Mouse (Mus musculus): ENCODE measurements around the gene Gabpb1. TPM values are rescaled to one million over a fixed set of nuclear protein-coding genes. Genes with fewer than 3 reads are reported as not detected.
"Not testable (repeated sequence)": the region's sequence is repeated elsewhere in the genome, so short reads cannot be mapped to it uniquely, and the experiment has no call there.

The Gabpb1 gene
- polyA plus RNA-seq, 1 experiment from 2014 or later = 71.6 TPM

DNA sequence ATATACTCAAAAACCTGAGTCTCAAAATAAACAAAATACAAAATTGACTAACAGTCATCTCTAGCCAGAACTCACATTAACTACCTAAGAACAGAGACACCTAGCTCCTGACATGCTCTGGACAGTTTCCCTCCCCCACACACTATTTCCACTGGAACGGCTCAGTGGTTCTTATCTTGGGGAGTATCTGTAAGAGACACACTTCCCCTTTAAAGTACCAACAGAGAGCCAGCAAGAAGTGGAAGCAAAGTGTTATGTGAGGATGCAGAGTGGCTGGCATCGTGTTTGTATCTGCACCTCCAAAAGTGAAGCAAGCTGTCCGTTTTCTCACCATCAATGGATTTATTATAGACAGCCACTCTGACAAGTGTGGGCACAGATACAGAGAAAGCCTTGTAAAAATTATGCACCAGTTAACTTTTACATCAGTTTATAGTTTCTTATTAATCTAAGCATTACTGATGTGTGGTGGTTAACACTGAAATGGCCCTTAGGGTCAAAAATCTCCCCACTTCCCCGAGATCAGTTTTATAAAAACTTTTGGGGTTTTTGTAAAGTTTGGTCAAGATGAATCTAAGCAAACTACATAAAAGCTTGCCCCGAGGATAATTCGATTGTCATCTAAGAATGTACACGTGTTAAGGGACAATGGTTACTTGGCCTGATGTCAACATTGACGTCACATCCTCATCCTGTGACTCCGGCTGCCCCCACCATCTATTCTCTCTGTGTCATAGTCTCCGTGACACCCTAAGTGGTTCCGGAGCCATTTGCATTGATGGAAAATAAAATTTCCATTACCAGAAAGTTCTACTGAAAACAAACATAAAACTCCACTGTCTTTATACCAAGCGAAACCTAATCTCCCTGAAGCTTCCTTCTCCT lies 40.0 kb downstream of the Gabpb1 start:
- WGBS = 81% methylated on average over 12 of the region's 12 CpGs
- H3K4me3 ChIP-seq = no peak overlapping the region
- no peaks in the 10 kb centered on the region for H3K27me3 ChIP-seq
- H3K9ac ChIP-seq = no peak overlapping the region
- H3K36me3 ChIP-seq = peaks cover 39% of the 10 kb centered on the region
- no peaks in the 10 kb centered on the region for H3K9me3 ChIP-seq
- H3K4me2 ChIP-seq (replicated peaks) = no peak overlapping the region
- no peak overlapping the region for H3K27ac ChIP-seq
- ATAC-seq (ENCODE audit: insufficient number of reproducible peaks, insufficient read depth, low FRiP score, low TSS enrichment) = no peak
- no peaks in the 10 kb centered on the region for H3K4me1 ChIP-seq

DNA sequence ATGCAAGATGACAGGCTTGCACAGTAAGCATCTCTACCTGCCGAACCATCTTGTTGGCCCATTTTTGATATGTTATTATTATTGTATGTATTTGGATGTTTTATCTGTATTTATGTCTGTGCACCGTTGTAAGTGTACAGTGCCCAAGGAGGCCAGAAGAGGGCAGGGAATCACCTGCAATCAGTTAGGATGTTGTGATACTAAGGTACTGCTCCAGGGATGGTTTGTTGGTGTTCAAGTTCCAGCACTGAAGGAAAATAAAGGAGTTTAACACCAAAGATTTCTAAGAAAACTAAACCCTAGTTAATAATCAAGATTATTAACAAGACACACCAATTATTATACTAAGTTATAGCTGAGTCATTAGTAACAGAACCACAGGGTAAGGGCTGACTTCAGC lies 43.0 kb downstream of the Gabpb1 start:
- WGBS = 88% methylated on average over 2 of the region's 2 CpGs
- no peaks in the 10 kb centered on the region for H3K27me3 ChIP-seq
- no peak for ATAC-seq (ENCODE audit: insufficient number of reproducible peaks, insufficient read depth, low FRiP score, low TSS enrichment)

DNA sequence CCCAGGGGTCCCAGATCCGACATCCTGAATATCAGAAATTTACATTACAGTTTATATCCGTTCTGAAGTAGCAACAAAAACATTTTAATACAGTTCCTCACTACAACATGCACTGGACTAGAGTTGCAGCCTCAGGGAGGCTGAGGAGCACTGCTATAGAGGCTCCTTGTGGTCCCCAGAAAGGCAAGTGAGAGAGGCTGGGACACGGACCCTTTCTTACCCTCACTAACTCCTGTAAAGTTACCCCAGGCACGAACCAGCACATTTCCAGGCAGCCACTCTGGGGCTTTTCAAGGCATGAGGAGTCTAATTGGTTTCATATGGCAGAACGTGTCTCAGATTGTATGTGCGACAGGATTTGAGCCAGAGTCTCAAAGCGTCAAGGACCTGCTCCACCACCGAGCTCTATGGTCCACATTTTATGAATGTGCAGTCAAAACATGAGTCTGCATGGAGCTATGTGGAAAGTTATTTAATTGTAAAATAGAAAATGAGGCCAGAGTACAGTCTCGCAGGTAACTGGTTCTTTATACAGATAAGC lies 47.6 kb downstream of the Gabpb1 start:
- Histone ChIP-seq H3K9ac (no peak overlapping the region), H3K4me2 (replicated peaks) (no peak overlapping the region), H3K27ac (peak overlapping the region; percentile 61; the same call in 1 of the 2 replicates), H3K36me3 (peaks cover 14% of the 10 kb centered on the region), H3K4me3 (no peak overlapping the region), H3K4me1 (peaks cover 5% of the 10 kb centered on the region), H3K27me3 (no peaks in the 10 kb centered on the region), H3K9me3 (no peaks in the 10 kb centered on the region)
- 44% methylated on average over 9 of the region's 9 CpGs for WGBS
- no peak for ATAC-seq (ENCODE audit: insufficient number of reproducible peaks, insufficient read depth, low FRiP score, low TSS enrichment)

More for the DNA sequence above, 43.0 kb downstream of the Gabpb1 start:
- Histone ChIP-seq H3K4me3 (no peak overlapping the region), H3K4me1 (peaks cover 5% of the 10 kb centered on the region), H3K27ac (no peak overlapping the region), H3K9me3 (no peaks in the 10 kb centered on the region), H3K9ac (no peak overlapping the region), H3K4me2 (replicated peaks) (no peak overlapping the region), H3K36me3 (peaks cover 16% of the 10 kb centered on the region)

DNA sequence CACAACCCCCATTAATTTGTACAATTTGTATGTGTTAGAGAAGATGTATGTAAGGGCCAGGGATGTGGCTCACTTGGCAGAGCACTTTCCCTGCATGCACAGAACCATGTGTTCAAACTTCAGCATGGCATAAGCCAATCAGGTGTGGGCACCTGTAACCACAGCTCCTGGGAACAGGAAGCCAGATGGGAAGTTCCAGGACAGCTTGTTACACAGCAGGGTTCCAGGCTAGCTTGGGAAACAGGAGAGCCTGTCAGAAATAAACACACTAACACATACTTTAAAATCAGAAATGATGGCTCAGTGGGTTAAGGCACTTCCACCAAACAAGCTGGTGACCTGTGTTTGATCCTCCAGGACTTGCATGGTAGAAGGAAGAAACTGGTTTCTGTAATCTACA lies 53.0 kb downstream of the Gabpb1 start:
- H3K9me3 ChIP-seq = no peaks in the 10 kb centered on the region
- H3K27me3 ChIP-seq = no peaks in the 10 kb centered on the region
- H3K4me1 ChIP-seq = no peaks in the 10 kb centered on the region
- H3K4me2 ChIP-seq (replicated peaks) = no peak overlapping the region
- 0 out of 2 replicates have a peak, but pooled peaks cover 6% of the 10 kb centered on the region for H3K36me3 ChIP-seq
- H3K4me3 ChIP-seq = no peak overlapping the region
- no peak overlapping the region for H3K9ac ChIP-seq
- no peak overlapping the region for H3K27ac ChIP-seq
- no peak for ATAC-seq (ENCODE audit: insufficient number of reproducible peaks, insufficient read depth, low FRiP score, low TSS enrichment)

DNA sequence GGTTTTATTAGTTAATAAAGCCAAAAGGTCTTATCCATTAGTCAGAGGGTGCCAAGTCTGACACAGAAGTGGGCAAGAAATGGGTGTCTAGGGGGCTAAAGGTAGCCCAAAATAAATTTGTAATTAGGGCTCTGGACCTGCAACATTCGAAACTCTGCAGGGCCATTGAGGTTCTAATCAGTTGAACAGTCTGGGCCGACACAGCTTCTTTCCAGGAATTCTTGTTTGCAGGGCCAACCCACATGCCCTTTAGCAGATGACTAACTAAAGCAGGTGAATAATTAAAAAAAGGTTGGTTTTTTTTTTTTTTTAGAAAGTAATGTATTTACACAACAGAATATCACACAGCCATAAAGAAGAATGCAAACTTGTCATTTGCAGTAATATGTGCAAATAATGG lies 53.7 kb downstream of the Gabpb1 start:
- Histone ChIP-seq H3K4me2 (replicated peaks) (no peak overlapping the region), H3K36me3 (0 out of 2 replicates have a peak, but pooled peaks cover 6% of the 10 kb centered on the region), H3K4me3 (no peak overlapping the region), H3K9ac (no peak overlapping the region), H3K9me3 (no peaks in the 10 kb centered on the region), H3K4me1 (no peaks in the 10 kb centered on the region), H3K27ac (no peak overlapping the region), H3K27me3 (no peaks in the 10 kb centered on the region)
- ATAC-seq (ENCODE audit: insufficient number of reproducible peaks, insufficient read depth, low FRiP score, low TSS enrichment) = no peak
- 81% methylated on average over 2 of the region's 2 CpGs for WGBS

DNA sequence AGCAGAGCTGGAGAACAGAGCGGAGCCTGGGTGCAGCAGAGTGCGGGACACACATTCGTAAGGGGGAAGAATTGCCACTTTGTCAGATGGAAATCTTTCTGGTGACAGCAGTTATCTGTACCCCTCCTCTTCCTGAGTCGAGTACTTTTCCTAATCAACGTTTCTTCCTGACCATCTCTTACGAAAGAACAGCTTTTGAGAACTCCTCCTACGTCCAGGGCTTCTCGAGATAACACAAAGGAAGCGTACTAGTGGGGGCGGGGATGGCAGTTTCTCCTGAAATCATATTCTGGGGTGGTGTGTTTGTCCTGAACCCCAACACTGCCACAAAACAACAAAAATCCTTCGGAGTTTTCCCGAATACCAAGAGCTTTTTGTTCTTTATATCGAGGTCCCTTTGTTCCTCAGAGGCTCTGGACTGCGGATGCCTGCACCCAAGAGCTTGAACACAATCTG lies 56.9 kb downstream of the Gabpb1 start, which contains the start of gene Hdc:
Gene Hdc, minus strand, starts transcription at position 51 of the 456 bp plus-strand sequence.
- no peaks in the 10 kb centered on the region for H3K36me3 ChIP-seq
- no peak within 1 kb of the TSS for H3K9ac ChIP-seq
- no peaks in the 10 kb centered on the region for H3K4me1 ChIP-seq
- no peak within 1 kb of the TSS for H3K27ac ChIP-seq
- no peak within 1 kb of the TSS for H3K4me2 ChIP-seq (replicated peaks)
- no peaks in the 10 kb centered on the region for H3K9me3 ChIP-seq
- 75% methylated on average over 14 of the region's 14 CpGs for WGBS
- no peak within 1 kb of the TSS for H3K4me3 ChIP-seq
- ATAC-seq (ENCODE audit: insufficient number of reproducible peaks, insufficient read depth, low FRiP score, low TSS enrichment) = no peak
- no peaks in the 10 kb centered on the region for H3K27me3 ChIP-seq

DNA sequence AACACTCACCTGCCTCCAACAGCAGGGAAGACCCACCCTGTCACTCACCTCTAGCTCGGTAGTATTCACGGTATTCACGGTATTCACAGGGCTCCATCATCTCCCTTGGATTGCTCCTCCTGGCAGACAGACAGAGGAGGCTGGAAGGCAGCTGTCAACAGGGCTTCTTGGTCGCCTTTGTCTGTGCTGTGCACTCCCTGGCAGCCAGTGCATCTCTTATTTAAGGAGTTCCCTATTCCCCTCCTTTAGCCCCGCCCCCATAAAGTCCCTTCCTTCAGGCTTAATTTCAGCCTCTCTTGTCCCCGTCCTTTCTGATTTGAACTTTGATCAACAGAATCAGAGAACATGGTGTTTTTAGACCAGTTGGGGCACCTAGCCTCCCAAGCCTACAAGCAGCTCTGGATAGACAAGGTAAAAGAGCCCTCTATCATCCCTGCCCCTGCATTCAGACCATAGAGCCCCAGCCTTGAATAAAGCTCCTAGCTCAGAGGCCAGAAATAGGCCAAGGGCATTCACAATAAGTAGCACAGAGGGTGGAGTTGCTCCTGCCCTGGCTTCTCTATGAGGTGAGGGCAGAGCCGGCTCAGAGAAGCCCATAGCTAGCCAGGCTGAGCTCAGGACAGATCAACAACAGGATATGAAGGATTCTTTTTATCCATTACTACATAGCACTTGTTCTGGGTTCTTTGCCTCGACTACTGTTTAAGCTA lies 57.5 kb downstream of the Gabpb1 start:
- no peak for ATAC-seq (ENCODE audit: insufficient number of reproducible peaks, insufficient read depth, low FRiP score, low TSS enrichment)
- H3K4me2 ChIP-seq (replicated peaks) = no peak overlapping the region

DNA sequence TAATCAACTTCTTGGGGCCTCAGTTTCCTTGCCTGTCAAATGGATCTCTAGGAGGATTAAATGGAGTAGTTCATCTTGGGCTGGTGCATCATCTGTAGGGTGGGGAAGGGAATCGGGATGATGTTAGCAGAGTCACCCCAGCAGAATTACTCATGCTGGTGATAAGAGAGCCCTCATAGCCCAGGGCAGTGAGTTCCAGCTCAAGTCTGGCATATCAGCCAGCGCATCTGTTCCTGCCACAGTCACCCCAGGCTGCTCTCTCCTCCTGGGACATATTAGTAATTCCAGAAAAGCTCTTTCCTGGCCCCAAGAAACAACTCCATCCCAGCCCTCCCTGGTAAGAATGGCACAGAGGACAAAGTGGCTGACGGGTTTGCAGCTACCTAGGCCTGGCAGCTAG lies 60.8 kb downstream of the Gabpb1 start:
- Histone ChIP-seq H3K4me2 (replicated peaks) (no peak overlapping the region), H3K27me3 (no peaks in the 10 kb centered on the region), H3K9me3 (no peaks in the 10 kb centered on the region), H3K27ac (no peak overlapping the region), H3K9ac (no peak overlapping the region), H3K4me1 (no peaks in the 10 kb centered on the region), H3K4me3 (no peak overlapping the region), H3K36me3 (no peaks in the 10 kb centered on the region)
- ATAC-seq (ENCODE audit: insufficient number of reproducible peaks, insufficient read depth, low FRiP score, low TSS enrichment) = no peak
- 85% methylated on average over 3 of the region's 3 CpGs for WGBS

More for the DNA sequence above, 57.5 kb downstream of the Gabpb1 start:
- Histone ChIP-seq H3K9me3 (no peaks in the 10 kb centered on the region), H3K4me1 (no peaks in the 10 kb centered on the region), H3K36me3 (no peaks in the 10 kb centered on the region), H3K9ac (no peak overlapping the region), H3K27ac (no peak overlapping the region), H3K27me3 (no peaks in the 10 kb centered on the region), H3K4me3 (no peak overlapping the region)
- WGBS = 26% methylated on average over 8 of the region's 8 CpGs

DNA sequence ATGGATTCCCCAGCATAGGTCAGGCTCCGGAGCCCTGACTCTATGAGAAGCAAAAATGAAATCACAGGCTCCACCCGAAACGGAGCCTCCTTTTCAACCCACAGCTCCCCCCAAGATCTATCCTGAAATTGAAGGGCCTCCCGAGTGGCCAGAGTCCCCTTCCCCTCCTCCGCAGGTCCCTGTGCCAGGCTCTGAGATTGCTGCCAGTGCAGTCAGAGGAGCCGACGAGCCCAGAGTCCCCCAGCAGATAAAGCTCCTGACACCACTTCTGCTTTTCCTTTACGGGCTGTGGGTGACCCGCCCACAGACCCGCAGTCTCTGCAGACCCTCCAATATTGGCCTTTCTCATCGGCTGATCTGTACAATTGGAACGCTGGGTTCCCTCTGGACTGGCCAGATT lies 66.5 kb downstream of the Gabpb1 start:
- not testable (repeated sequence) for H3K36me3 ChIP-seq; H3K9ac ChIP-seq; H3K4me3 ChIP-seq; H3K27ac ChIP-seq; H3K4me1 ChIP-seq; H3K9me3 ChIP-seq; H3K4me2 ChIP-seq (replicated peaks); H3K27me3 ChIP-seq; ATAC-seq (ENCODE audit: insufficient number of reproducible peaks, insufficient read depth, low FRiP score, low TSS enrichment)
- 74% methylated on average over 12 of the region's 12 CpGs for WGBS

DNA sequence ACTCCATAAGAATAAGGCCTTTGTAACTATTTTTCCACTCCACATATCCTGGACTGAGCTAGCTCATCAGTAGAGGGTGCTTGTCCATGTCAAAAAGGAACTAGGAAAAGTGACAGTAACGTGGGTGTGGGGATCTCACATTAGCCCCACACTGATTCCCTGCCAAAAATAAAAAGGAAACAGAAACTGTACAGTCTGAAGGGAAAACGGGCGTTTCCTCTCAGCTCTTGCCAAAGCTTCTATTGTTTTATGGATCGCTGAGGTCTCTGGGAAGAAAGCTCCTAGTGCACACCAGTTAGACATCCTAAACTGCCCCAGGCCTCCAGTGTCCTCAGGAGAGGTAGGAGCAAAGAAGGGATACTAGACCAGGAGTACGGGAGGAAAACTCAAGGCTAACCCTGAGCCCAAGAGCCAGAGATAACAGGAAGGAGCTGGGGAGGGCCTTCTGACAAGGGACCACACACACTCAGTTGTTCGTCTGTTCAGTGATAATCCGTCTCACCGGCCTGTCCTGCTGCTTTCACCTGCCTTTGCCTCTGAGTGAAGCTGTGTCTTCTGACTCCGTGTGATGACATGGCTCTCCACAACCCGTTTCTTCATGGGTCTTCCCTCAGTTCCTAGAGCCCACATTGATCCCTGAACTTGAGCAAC lies 68.5 kb downstream of the Gabpb1 start:
- Histone ChIP-seq H3K4me2 (replicated peaks) (no peak overlapping the region), H3K27me3 (no peaks in the 10 kb centered on the region), H3K9me3 (no peaks in the 10 kb centered on the region), H3K9ac (no peak overlapping the region), H3K36me3 (no peaks in the 10 kb centered on the region), H3K4me1 (no peaks in the 10 kb centered on the region), H3K4me3 (no peak overlapping the region), H3K27ac (no peak overlapping the region)
- ATAC-seq (ENCODE audit: insufficient number of reproducible peaks, insufficient read depth, low FRiP score, low TSS enrichment) = no peak
- 62% methylated on average over 10 of the region's 10 CpGs for WGBS

DNA sequence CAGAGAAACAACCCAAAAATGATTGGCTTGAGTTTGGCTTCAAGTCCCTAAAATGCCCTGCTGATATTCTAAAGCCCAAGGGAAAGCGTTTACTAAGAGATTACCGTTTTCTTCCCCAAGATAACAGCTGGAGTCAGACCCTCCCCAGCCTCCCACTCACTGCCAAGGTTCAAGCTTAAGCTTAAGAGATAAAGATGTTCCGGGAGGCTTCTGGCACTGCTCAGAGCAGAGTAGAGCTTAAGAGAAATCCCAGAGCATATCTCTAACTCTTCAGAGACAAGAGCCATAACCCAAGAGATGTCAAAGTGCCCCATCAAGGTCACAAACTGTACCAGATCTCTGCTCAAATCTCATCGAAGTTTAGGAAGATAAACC lies 69.5 kb downstream of the Gabpb1 start:
- Histone ChIP-seq H3K4me3 (no peak overlapping the region), H3K27me3 (no peaks in the 10 kb centered on the region), H3K4me2 (replicated peaks) (no peak overlapping the region), H3K9ac (no peak overlapping the region), H3K27ac (no peak overlapping the region), H3K36me3 (no peaks in the 10 kb centered on the region), H3K4me1 (no peaks in the 10 kb centered on the region), H3K9me3 (no peaks in the 10 kb centered on the region)
- WGBS = 67% methylated on average over 4 of the region's 4 CpGs
- no peak for ATAC-seq (ENCODE audit: insufficient number of reproducible peaks, insufficient read depth, low FRiP score, low TSS enrichment)

Data from embryonic facial prominence, embryonic 12.5 days (tissue).